10 mouse cellular contexts compared by ENCODE assay signal in the genomic region with DNA sequence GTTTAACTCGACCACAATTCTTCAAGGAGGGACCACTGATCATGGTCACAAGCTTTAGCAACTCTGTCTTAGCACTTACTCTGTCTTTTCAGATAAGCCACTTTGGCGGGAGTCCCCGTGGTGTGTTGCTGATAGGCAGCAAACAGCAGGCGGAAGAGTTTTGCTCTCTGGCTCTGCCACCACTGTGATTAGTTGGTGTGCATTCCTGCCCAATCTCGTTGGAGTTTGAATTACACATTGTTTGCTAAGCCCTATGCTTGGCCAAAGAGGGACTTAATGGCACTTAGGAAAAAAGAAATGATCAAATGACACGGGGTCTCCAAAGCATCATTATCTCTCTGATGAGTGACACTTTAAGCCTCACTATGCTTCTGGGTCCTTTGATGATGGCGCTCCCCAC.
A peak's percentile ranks its signal among the peaks of the same experiment; 100 is the strongest.
DNase-seq lines count a peak whose midpoint lies in the region; ATAC-seq and TF ChIP-seq lines count a peak whose summit lies in the region.
"Had no signal": no experiment of that assay in that cellular context is flagged by ENCODE, and none has a peak within 500 bp of the region (broad histone marks: within the 10 kb centered on the region; RNA-seq: fewer than 3 reads in every experiment).

No protein-coding gene starts in this region.

- 0 out of 2 replicates have a peak, but pooled peaks have one; percentile 43 for ATAC-seq in lung, embryonic 16.5 days (ENCODE audit: low read depth)
- no peak; the same call in 1 of the 2 replicates for ATAC-seq in embryonic facial prominence, embryonic 11.5 days (replicated peaks; ENCODE audit: insufficient number of reproducible peaks, low FRiP score, low TSS enrichment, low read depth)
- no peak for ATAC-seq in heart, embryonic 13.5 days (ENCODE audit: extremely low read depth, insufficient number of reproducible peaks, low FRiP score, low TSS enrichment)
- no peak for ATAC-seq in intestine, postnatal 0 days
- ATAC-seq: hindbrain, postnatal 0 days had no signal

- H3K27ac ChIP-seq in lung, embryonic 16.5 days (ENCODE audit: low read length): no peak overlapping the region
- no peak overlapping the region for H3K27ac ChIP-seq in embryonic facial prominence, embryonic 11.5 days (replicated peaks; ENCODE audit: low read depth, low read length)
- peak overlapping the region; percentile 71 for H3K27ac ChIP-seq in heart, embryonic 13.5 days (replicated peaks)
- no peak overlapping the region for H3K27ac ChIP-seq in intestine, postnatal 0 days (ENCODE audit: low read depth, low read length)
- H3K27ac ChIP-seq: hindbrain, postnatal 0 days; limb, embryonic 12.5 days had no signal

- DNase-seq in lung, adult 18-20 months: no peak
- peak; percentile 15 for DNase-seq in embryonic facial prominence, embryonic 11.5 days (ENCODE audit: low spot score)
- DNase-seq in urinary bladder, postnatal 10 days (ENCODE audit: low spot score): no peak
- no peak for DNase-seq in left cerebral cortex, postnatal 10 days (ENCODE audit: extremely low spot score in 1 of 2, low spot score in 2 of 2)

- peaks cover 2% of the 10 kb centered on the region; the same call in 1 of the 2 replicates for H3K9me3 ChIP-seq in lung, embryonic 16.5 days (ENCODE audit: control insufficient read depth, low read length)
- H3K9me3 ChIP-seq in embryonic facial prominence, embryonic 11.5 days (replicated peaks; ENCODE audit: control insufficient read depth, low read length): no peaks in the 10 kb centered on the region
- H3K9me3 ChIP-seq in heart, embryonic 13.5 days: peaks cover 4% of the 10 kb centered on the region; the same call in 1 of the 2 replicates
- H3K9me3 ChIP-seq in intestine, postnatal 0 days (ENCODE audit: control insufficient read depth): no peaks in the 10 kb centered on the region

- peak overlapping the region; percentile 8; the same call in 1 of the 2 replicates for H3K4me2 ChIP-seq in lung, embryonic 16.5 days (ENCODE audit: low read depth, low read length)
- H3K4me2 ChIP-seq in embryonic facial prominence, embryonic 11.5 days (ENCODE audit: low read depth, low read length): no peak overlapping the region
- peak overlapping the region; percentile 60 for H3K4me2 ChIP-seq in heart, embryonic 13.5 days
- H3K4me2 ChIP-seq in intestine, postnatal 0 days (replicated peaks; ENCODE audit: low read depth): peak overlapping the region; percentile 30
- H3K4me2 ChIP-seq: limb, embryonic 12.5 days had no signal

- WGBS in lung, embryonic 16.5 days: 5% methylated on average over 7 of the region's 7 CpGs
- 41% methylated on average over 7 of the region's 7 CpGs for WGBS in embryonic facial prominence, embryonic 11.5 days
- WGBS in heart, embryonic 13.5 days: 4% methylated on average over 7 of the region's 7 CpGs
- 23% methylated on average over 7 of the region's 7 CpGs for WGBS in intestine, postnatal 0 days

- H3K4me3 ChIP-seq in lung, embryonic 16.5 days (ENCODE audit: low read length): no peak overlapping the region
- no peak overlapping the region for H3K4me3 ChIP-seq in embryonic facial prominence, embryonic 11.5 days (ENCODE audit: low read depth, low read length)
- H3K4me3 ChIP-seq in heart, embryonic 13.5 days: peak overlapping the region; percentile 23
- H3K4me3 ChIP-seq in intestine, postnatal 0 days (ENCODE audit: low read depth, low read length): no peak overlapping the region
- H3K4me3 ChIP-seq: limb, embryonic 12.5 days had no signal

- intact Hi-C loops in left cerebral cortex, postnatal 10 days (cut with DNase I): loop anchor here (5.0 to 10.0 kb wide), 2 partner anchors 203 to 624 kb away; no protein-coding TSS in a partner anchor

- H3K9ac ChIP-seq in lung, embryonic 16.5 days (ENCODE audit: low read length): no peak overlapping the region
- no peak overlapping the region for H3K9ac ChIP-seq in embryonic facial prominence, embryonic 11.5 days (replicated peaks; ENCODE audit: low read length)
- H3K9ac ChIP-seq in heart, embryonic 13.5 days: peak overlapping the region; percentile 57
- no peak overlapping the region for H3K9ac ChIP-seq in intestine, postnatal 0 days (ENCODE audit: low read depth, low read length)
- H3K9ac ChIP-seq: limb, embryonic 12.5 days had no signal

- 0 out of 2 replicates have a peak, but pooled peaks cover 3% of the 10 kb centered on the region for H3K4me1 ChIP-seq in lung, embryonic 16.5 days (replicated peaks; ENCODE audit: control insufficient read depth, insufficient read depth, low read length)
- no peaks in the 10 kb centered on the region for H3K4me1 ChIP-seq in embryonic facial prominence, embryonic 11.5 days (ENCODE audit: control insufficient read depth, insufficient read depth, low read length)
- H3K4me1 ChIP-seq in heart, embryonic 13.5 days: peaks cover 23% of the 10 kb centered on the region
- H3K4me1 ChIP-seq in intestine, postnatal 0 days (replicated peaks; ENCODE audit: control insufficient read depth, insufficient read depth, low read length): no peaks in the 10 kb centered on the region
- H3K4me1 ChIP-seq: limb, embryonic 12.5 days had no signal

- TF ChIP-seq CTCF in intestine, postnatal 0 days (IDR thresholded peaks at IDR 0.05; ENCODE audit: low read depth): no peak

- no peaks in the 10 kb centered on the region for H3K36me3 ChIP-seq in lung, embryonic 16.5 days (ENCODE audit: control insufficient read depth, insufficient read depth, low read length)
- H3K36me3 ChIP-seq in embryonic facial prominence, embryonic 11.5 days (replicated peaks; ENCODE audit: control insufficient read depth, insufficient read depth, low read depth, low read length): no peaks in the 10 kb centered on the region
- no peaks in the 10 kb centered on the region for H3K36me3 ChIP-seq in heart, embryonic 13.5 days
- no peaks in the 10 kb centered on the region for H3K36me3 ChIP-seq in intestine, postnatal 0 days (ENCODE audit: control insufficient read depth, insufficient read depth)
- H3K36me3 ChIP-seq: limb, embryonic 12.5 days had no signal

- no peaks in the 10 kb centered on the region for H3K27me3 ChIP-seq in lung, embryonic 16.5 days (ENCODE audit: control insufficient read depth, insufficient read depth, low read depth, low read length)
- no peaks in the 10 kb centered on the region for H3K27me3 ChIP-seq in embryonic facial prominence, embryonic 11.5 days (ENCODE audit: control insufficient read depth, insufficient read depth, low read length)
- H3K27me3 ChIP-seq in heart, embryonic 13.5 days (replicated peaks): no peaks in the 10 kb centered on the region
- no peaks in the 10 kb centered on the region for H3K27me3 ChIP-seq in intestine, postnatal 0 days (replicated peaks; ENCODE audit: control insufficient read depth, insufficient read depth, low read length)
- H3K27me3 ChIP-seq: CH12.LX; limb, embryonic 12.5 days had no signal
